Mouse (Mus musculus): ENCODE data around the gene Gm11937. TPM values are rescaled to one million over a fixed set of nuclear protein-coding genes. Genes with fewer than 3 reads are reported as not detected.
"Not testable (repeated sequence)": the region's sequence is repeated elsewhere in the genome, so short reads cannot be mapped to it uniquely, and the experiment has no call there.

Gm11937 gene
- polyA plus RNA-seq, 1 experiment from 2014 or later: not detected

- Histone ChIP-seq H3K4me3 (replicated peaks) (no peak within 1 kb of the TSS), H3K27me3 (replicated peaks) (no peaks in the 10 kb centered on the region), H3K4me1 (replicated peaks) (no peaks in the 10 kb centered on the region), H3K4me2 (replicated peaks) (no peak within 1 kb of the TSS), H3K9ac (no peak within 1 kb of the TSS), H3K27ac (no peak within 1 kb of the TSS), H3K9me3 (no peaks in the 10 kb centered on the region), H3K36me3 (no peaks in the 10 kb centered on the region)
- ATAC-seq: no peak
- WGBS: 83% methylated on average over 4 of the region's 4 CpGs
Measured at GRCm38 (mm10) chr11:99628138-99628537, 18.1 kb upstream of the Gm11937 start, which contains the start of gene Krtap4-1. Gene Krtap4-1, minus strand, starts transcription at chr11:99628238.

- Histone ChIP-seq H3K27me3 (replicated peaks) (no peaks in the 10 kb centered on the region), H3K36me3 (no peaks in the 10 kb centered on the region), H3K9me3 (no peaks in the 10 kb centered on the region), H3K27ac (no peak within 1 kb of the TSS), H3K4me1 (replicated peaks) (no peaks in the 10 kb centered on the region), H3K4me2 (replicated peaks) (no peak within 1 kb of the TSS), H3K9ac (no peak within 1 kb of the TSS), H3K4me3 (replicated peaks) (no peak within 1 kb of the TSS)
- 74% methylated on average over 2 of the region's 2 CpGs for WGBS
- ATAC-seq: no peak
Measured at GRCm38 (mm10) chr11:99620335-99620734, 10.3 kb upstream of the Gm11937 start, which contains the start of gene Gm11562. Gene Gm11562, minus strand, starts transcription at chr11:99620435.

DNA sequence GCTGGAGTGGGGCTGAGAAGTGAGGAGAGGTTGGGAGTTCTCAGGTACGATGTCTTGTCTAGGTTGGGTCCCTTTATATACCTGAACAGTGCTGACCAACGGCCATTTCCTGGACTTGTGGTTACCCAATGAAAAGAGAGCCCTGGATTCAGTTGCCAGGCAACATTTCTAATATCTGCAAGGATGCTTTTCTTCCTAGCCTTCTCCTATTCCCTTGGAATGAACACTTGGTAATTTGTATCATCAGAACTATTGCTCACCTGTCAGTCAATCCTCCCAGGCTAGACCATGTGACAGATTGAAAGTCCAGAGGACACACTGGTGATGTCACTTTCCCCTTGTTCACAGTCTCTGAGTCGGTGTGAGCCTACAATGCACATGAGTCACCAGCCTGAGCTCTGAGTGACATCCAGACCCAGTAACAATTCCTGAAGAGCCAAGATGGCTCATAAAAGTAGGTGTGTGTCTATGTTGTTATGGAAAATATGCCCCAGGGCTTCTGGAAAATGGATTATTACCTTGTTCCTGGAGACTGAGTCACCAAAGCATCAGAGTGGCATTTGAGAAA, 4.9 kb upstream of the Gm11937 start, which contains the start of gene Krtap2-4:
Gene Krtap2-4 (minus strand): TSS at position 51 of the 568 bp plus-strand sequence.
- no peaks in the 10 kb centered on the region for H3K27me3 ChIP-seq (replicated peaks)
- no peaks in the 10 kb centered on the region for H3K4me1 ChIP-seq (replicated peaks)
- peak; percentile 62; the same call in 1 of the 2 replicates for ATAC-seq
- no peak within 1 kb of the TSS for H3K9ac ChIP-seq
- H3K4me3 ChIP-seq (replicated peaks): no peak within 1 kb of the TSS
- no peaks in the 10 kb centered on the region for H3K9me3 ChIP-seq
- H3K36me3 ChIP-seq: no peaks in the 10 kb centered on the region
- no peak within 1 kb of the TSS for H3K27ac ChIP-seq
- H3K4me2 ChIP-seq (replicated peaks): no peak within 1 kb of the TSS
- 68% methylated on average over 3 of the region's 3 CpGs for WGBS

DNA sequence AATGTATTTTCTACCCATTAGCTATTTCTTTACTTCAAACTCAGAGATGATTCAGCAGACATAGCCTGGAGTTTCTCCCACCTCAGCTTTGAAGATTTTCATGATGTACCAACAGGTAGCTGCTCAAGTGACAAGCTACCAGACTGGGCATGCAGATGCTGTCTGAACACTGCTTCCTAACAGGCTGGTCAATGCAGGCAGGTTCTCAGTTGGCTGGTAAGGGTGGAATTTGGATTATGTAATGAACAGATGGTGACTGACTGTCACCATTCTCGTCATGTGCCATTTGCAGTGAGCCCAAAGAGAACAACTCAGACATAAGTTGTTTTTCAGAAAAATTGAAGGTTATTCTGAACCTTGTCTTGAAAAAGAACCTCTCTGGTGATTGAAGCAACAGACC, 863 bp downstream of the Gm11937 start:
- no peak overlapping the region for H3K4me3 ChIP-seq (replicated peaks)
- H3K9ac ChIP-seq: no peak overlapping the region
- no peaks in the 10 kb centered on the region for H3K4me1 ChIP-seq (replicated peaks)
- no peaks in the 10 kb centered on the region for H3K36me3 ChIP-seq
- 71% methylated on average over 1 of the region's 1 CpGs for WGBS
- no peak overlapping the region for H3K4me2 ChIP-seq (replicated peaks)
- H3K27ac ChIP-seq: no peak overlapping the region
- H3K9me3 ChIP-seq: no peaks in the 10 kb centered on the region
- no peaks in the 10 kb centered on the region for H3K27me3 ChIP-seq (replicated peaks)
- ATAC-seq: no peak

DNA sequence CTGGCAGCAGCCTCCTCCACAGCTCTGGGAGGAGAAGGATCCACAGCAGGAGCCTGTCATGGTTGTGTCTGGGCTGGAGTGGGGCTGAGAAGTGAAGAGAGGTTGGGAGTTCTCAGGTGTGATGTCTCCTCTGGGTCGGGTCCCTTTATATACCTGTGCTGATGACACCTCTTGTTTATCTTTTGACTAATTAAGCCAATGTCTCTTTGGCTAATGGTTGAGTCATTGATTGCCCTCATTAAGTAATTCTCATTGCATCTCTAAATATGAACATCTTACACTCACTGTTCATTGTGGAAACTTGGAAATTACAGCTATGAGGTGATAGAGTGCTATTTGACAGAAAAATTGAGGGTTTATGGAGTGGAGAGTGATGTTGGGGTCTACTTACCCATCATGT, 6.8 kb downstream of the Gm11937 start, which contains the start of gene Gm11938:
Gene Gm11938 (minus strand): TSS at position 101 of the 400 bp plus-strand sequence.
- not testable (repeated sequence) for H3K4me2 ChIP-seq (replicated peaks); ATAC-seq; H3K9ac ChIP-seq; H3K4me1 ChIP-seq (replicated peaks); H3K27me3 ChIP-seq (replicated peaks); H3K4me3 ChIP-seq (replicated peaks); H3K9me3 ChIP-seq; H3K36me3 ChIP-seq; H3K27ac ChIP-seq
- 42% methylated on average over 1 of the region's 1 CpGs for WGBS

GRCm38 (mm10) chr11:99597742-99598141, 12.2 kb downstream of the Gm11937 start, which contains the start of gene Krtap9-3:
Gene Krtap9-3, minus strand, starts transcription at chr11:99598105.
- H3K4me3 ChIP-seq (replicated peaks); ATAC-seq: not testable (repeated sequence)
- 77% methylated on average over 6 of the region's 6 CpGs for WGBS

GRCm38 (mm10) chr11:99590981-99591380, 19.0 kb downstream of the Gm11937 start, which contains the start of gene Krtap1-3:
Gene Krtap1-3, minus strand, starts transcription at chr11:99591339.
- Histone ChIP-seq H3K4me1 (replicated peaks) (no peaks in the 10 kb centered on the region), H3K4me2 (replicated peaks) (no peak within 1 kb of the TSS), H3K9me3 (no peaks in the 10 kb centered on the region), H3K27me3 (replicated peaks) (no peaks in the 10 kb centered on the region), H3K36me3 (no peaks in the 10 kb centered on the region), H3K4me3 (replicated peaks) (no peak within 1 kb of the TSS), H3K9ac (no peak within 1 kb of the TSS), H3K27ac (no peak within 1 kb of the TSS)
- ATAC-seq: no peak
- 90% methylated on average over 6 of the region's 6 CpGs for WGBS

More at GRCm38 (mm10) chr11:99597742-99598141, 12.2 kb downstream of the Gm11937 start, which contains the start of gene Krtap9-3:
- H3K27ac ChIP-seq; H3K4me1 ChIP-seq (replicated peaks); H3K9me3 ChIP-seq; H3K9ac ChIP-seq; H3K4me2 ChIP-seq (replicated peaks); H3K27me3 ChIP-seq (replicated peaks); H3K36me3 ChIP-seq: not testable (repeated sequence)

DNA sequence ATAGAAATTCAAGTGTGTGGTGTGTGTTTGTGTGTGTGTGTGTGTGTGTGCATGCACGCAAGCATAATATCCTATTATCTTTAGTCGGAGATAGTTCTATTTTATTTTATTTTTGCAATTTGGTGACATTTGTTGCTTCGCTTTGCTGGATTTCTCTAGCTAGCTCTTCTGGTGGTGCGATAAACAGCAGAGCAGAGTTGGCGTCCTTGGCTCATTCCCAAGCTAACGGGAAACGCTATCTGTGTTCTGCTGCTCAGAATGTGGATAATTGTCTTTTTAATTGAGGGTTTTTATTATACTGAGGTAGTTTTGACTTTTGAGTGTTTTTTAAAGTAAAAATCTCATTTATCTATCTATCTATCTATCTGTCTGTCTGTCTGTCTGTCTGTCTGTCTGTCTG, 24.9 kb downstream of the Gm11937 start:
- ATAC-seq: no peak

DNA sequence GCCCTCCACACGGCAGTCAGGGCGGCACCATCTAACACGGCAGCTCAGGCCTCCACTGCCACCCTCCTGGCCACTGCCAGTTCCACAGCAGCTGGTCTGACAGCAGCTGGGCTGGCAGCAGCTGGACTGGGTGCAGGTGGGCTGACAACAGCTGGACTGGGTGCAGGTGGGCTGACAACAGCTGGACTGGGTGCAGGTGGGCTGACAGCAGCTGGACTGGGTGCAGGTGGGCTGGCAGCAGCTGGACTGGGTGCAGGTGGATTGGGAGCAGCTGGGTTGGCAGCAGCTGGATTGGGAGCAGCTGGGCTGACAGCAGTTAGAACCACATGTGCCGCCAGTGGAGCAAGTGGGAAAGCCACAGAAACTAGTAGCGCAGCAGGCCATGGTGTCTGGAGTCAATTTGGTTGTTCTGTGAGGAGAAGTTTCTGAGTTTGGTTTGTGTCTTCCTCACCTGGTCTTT, 26.7 kb downstream of the Gm11937 start, which contains the start of gene Krtap1-4:
Gene Krtap1-4 (minus strand): TSS at position 410 of the 460 bp plus-strand sequence.
- H3K27ac ChIP-seq: no peak within 1 kb of the TSS
- no peak for ATAC-seq
- H3K36me3 ChIP-seq: no peaks in the 10 kb centered on the region
- H3K27me3 ChIP-seq (replicated peaks): no peaks in the 10 kb centered on the region
- H3K4me2 ChIP-seq (replicated peaks): no peak within 1 kb of the TSS
- H3K9ac ChIP-seq: no peak within 1 kb of the TSS
- no peaks in the 10 kb centered on the region for H3K4me1 ChIP-seq (replicated peaks)
- H3K4me3 ChIP-seq (replicated peaks): no peak within 1 kb of the TSS
- 79% methylated on average over 5 of the region's 5 CpGs for WGBS
- H3K9me3 ChIP-seq: no peaks in the 10 kb centered on the region

More for the DNA sequence above, 24.9 kb downstream of the Gm11937 start:
- 78% methylated on average over 7 of the region's 7 CpGs for WGBS
- Histone ChIP-seq H3K9ac (no peak overlapping the region), H3K27ac (no peak overlapping the region), H3K4me1 (replicated peaks) (no peaks in the 10 kb centered on the region), H3K9me3 (no peaks in the 10 kb centered on the region), H3K4me3 (replicated peaks) (no peak overlapping the region), H3K27me3 (replicated peaks) (no peaks in the 10 kb centered on the region), H3K36me3 (no peaks in the 10 kb centered on the region), H3K4me2 (replicated peaks) (no peak overlapping the region)

DNA sequence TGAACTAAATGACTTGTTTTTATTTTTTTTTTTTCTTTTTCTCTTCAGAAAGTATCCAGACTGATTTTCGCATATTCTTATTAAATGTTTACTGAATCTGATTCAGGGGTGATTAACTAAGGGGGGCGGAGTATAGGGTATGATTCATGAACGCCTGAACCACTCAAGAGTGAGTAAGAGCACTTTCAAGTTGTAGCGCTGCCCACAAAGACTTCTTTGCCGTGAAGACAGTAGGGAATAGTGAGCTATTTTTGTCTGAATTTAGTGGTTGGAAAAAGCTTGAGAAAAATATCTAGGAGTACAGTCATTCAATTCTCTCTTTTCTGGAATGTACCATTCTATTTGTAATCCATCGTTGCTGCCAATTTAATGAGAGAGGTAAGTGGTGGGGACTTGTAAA, 28.4 kb downstream of the Gm11937 start:
- H3K36me3 ChIP-seq: no peaks in the 10 kb centered on the region
- no peak for ATAC-seq

DNA sequence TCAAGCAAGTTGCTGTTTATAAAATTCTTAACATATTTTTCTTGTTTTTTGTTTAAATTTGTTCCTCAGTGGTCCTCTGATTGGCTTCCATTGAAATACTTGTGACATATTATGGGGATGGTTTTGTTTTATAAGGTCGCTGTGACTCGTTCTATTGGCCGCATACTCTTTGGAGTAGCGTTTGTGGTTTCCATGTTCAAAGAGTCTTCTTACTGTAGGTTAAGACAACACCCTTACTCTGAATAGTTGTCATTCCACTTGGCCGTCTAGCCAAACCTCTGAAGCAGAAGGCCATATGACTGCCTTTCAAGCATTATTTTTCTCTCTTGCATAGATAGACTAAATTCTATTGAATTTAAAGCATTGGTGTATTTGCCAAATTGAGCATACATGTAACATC, 28.9 kb downstream of the Gm11937 start:
- WGBS: 95% methylated on average over 5 of the region's 5 CpGs
- no peaks in the 10 kb centered on the region for H3K9me3 ChIP-seq
- ATAC-seq: no peak

More for the DNA sequence above, 28.4 kb downstream of the Gm11937 start:
- no peak overlapping the region for H3K4me2 ChIP-seq (replicated peaks)
- no peak overlapping the region for H3K27ac ChIP-seq
- H3K4me3 ChIP-seq (replicated peaks): no peak overlapping the region
- no peaks in the 10 kb centered on the region for H3K27me3 ChIP-seq (replicated peaks)
- no peaks in the 10 kb centered on the region for H3K4me1 ChIP-seq (replicated peaks)
- no peak overlapping the region for H3K9ac ChIP-seq
- no peaks in the 10 kb centered on the region for H3K9me3 ChIP-seq
- WGBS: 88% methylated on average over 6 of the region's 6 CpGs

DNA sequence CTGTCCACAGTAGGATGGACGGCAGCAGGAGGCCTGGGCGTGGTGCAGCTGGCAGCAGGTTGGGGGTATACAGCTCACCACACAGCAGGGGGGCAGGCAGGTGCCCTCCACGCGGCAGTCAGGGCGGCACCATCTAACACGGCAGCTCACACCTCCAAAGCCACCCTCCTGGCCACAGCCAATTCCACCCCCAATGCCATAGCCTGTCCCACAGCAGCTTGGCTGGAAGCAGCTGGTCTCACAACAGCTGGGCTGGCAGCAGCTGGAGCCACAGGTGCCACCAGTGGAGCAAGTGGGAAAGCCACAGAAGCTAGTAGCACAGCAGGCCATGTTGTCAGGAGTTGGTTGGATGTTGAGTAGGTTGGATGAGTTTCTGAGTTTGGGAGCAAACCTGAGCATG, 29.4 kb downstream of the Gm11937 start, which contains the start of gene Krtap1-5:
Gene Krtap1-5 (minus strand): TSS at position 381 of the 400 bp plus-strand sequence.
- no peak within 1 kb of the TSS for H3K4me3 ChIP-seq (replicated peaks)
- ATAC-seq: no peak
- no peaks in the 10 kb centered on the region for H3K27me3 ChIP-seq (replicated peaks)
- no peak within 1 kb of the TSS for H3K4me2 ChIP-seq (replicated peaks)
- H3K9me3 ChIP-seq: no peaks in the 10 kb centered on the region
- 95% methylated on average over 6 of the region's 6 CpGs for WGBS
- no peak within 1 kb of the TSS for H3K27ac ChIP-seq
- H3K9ac ChIP-seq: no peak within 1 kb of the TSS
- H3K4me1 ChIP-seq (replicated peaks): no peaks in the 10 kb centered on the region
- no peaks in the 10 kb centered on the region for H3K36me3 ChIP-seq

More for the DNA sequence above, 28.9 kb downstream of the Gm11937 start:
- no peak overlapping the region for H3K4me3 ChIP-seq (replicated peaks)
- no peak overlapping the region for H3K9ac ChIP-seq
- H3K4me2 ChIP-seq (replicated peaks): no peak overlapping the region
- H3K36me3 ChIP-seq: no peaks in the 10 kb centered on the region
- no peak overlapping the region for H3K27ac ChIP-seq
- H3K4me1 ChIP-seq (replicated peaks): no peaks in the 10 kb centered on the region
- H3K27me3 ChIP-seq (replicated peaks): no peaks in the 10 kb centered on the region
